Mouse (Mus musculus) thymus, postnatal 36 days (tissue): ENCODE results near the gene Npsr1.

Experiments used
- DNase-seq, 2 experiments: peaks; one replicate each; pipeline ENCODE4 v3.0.0; 2022; ENCODE audit warnings: mixed read lengths in 2 of 2

Npsr1 gene

GRCm38 (mm10) chr9:24097696-24098095, at the start of gene Npsr1:
TSS of gene Npsr1 (plus strand) at chr9:24097996.
- DNase-seq, result no peak

DNA sequence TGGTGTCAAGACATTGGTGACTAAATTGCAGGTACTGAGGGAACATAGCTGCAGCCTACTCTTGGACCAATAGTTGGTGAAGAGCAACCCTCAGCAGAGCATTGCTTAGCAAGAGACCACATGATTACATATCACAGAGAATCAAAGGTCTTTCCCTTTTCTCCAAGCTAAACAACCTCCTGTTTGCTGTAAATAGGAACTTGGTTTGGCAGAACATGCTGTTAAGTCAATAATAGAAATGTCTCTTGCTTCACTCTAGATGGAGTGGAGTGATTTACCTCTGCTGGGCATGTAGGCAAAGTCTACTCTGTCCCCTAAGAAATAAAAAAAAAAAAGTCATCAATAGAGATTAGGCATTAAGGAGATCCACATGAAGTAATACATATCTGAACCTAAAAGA, 46.3 kb upstream of the Npsr1 start:
- no peak for DNase-seq

GRCm38 (mm10) chr9:24063251-24063650, 34.5 kb upstream of the Npsr1 start:
- no peak for DNase-seq

DNA sequence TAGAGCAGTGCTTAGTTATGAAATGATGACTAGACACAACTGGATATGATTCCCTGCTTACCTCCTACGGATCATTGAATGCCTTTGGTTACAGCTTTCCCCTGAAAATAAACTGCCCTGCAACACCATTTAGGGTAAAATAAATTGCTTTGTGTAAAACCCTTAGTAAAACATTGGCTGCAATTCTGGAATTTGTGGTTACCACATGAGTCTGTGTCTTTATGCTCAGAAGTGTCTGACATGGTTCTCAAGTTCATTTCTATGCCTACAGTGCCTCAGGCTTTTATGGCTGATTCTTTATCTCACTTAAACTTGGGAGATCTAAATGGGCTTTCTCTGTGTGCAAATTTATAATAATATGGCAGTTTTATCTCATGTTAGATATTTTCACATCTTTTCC, 26.1 kb upstream of the Npsr1 start:
- DNase-seq, result no peak

DNA sequence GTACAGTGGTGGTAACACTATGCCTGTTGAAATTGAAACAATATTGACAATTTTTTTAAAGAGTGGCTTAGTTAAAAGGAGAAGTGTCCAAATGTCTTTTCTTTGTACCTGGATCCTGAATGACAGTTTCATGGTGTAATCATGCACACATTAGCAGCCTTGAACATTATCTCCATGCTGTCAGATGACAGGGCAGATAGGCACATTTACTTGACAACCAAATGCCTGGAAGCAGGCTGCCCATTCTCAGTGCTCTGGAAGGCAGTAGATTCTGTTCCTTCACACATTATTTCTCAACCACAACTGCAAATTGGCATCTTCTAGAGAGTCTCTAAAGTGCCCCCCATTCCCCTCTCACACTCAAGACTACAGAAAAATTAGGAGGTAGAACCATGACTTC, 20.2 kb upstream of the Npsr1 start:
- no peak for DNase-seq

DNA sequence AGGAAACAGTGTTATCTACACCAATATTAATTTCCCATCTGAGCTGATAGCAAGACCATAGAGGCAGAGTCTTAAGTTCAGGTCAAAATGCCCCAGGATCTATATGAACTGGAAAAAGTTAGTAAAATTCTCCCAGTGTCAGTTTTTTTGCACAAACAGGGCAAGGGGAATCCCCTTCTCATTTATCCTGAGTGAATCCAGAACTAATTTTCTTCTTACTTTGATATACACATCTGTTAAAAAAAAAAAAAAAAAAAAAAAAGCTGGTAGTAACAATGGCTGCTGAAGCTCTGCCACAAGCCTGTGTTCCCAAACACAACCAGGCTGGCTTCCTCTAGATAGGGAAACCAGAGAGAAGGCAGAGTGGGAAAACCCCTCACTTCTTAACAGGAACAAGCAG, 5.9 kb upstream of the Npsr1 start:
- no peak for DNase-seq

DNA sequence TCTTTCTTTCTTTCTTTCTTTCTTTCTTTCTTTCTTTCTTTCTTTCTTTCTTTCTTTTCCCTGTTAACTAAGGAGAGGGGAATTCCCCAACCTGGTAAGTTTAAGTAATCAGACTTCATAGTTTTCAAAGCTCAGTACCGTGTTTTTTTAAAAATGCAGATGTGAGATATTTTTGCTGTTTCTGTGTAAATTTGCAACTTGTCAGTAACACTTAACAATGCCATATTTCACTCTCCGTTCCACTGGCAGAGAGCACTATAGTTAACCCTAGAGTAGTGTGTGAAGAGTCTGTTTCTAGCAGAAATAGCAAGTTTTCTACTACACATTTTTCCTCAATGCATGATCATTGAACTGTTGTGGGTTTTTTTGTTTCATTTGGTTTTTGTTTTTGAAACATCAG, 730 bp downstream of the Npsr1 start:
- DNase-seq, result no peak

DNA sequence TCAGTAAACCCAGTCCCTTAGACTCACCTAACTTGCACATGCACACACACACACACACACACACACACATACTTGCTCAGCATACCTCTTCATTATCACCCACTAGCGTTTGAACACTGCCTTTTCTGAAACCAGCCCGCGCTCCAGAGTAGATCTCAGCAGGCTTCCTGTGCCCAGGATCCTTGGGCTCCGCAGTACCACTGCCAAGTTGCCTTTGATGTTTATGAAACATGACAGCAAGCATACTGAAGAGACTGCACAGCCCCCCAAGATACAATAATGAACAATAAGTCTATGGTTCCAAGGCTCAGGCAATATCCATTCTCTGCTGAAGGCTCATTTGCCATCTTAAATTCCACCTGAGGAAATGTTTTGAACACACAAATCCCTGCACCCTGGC, 1.8 kb downstream of the Npsr1 start:
- no peak for DNase-seq

GRCm38 (mm10) chr9:24119423-24119822, 21.6 kb downstream of the Npsr1 start:
- DNase-seq, result no peak

- no peak for DNase-seq
Observed at GRCm38 (mm10) chr9:24133142-24133541, 35.3 kb downstream of the Npsr1 start.

GRCm38 (mm10) chr9:24136354-24136753, 38.6 kb downstream of the Npsr1 start:
- no peak for DNase-seq

- DNase-seq, result no peak
Observed at GRCm38 (mm10) chr9:24144341-24144740, 46.5 kb downstream of the Npsr1 start.

DNA sequence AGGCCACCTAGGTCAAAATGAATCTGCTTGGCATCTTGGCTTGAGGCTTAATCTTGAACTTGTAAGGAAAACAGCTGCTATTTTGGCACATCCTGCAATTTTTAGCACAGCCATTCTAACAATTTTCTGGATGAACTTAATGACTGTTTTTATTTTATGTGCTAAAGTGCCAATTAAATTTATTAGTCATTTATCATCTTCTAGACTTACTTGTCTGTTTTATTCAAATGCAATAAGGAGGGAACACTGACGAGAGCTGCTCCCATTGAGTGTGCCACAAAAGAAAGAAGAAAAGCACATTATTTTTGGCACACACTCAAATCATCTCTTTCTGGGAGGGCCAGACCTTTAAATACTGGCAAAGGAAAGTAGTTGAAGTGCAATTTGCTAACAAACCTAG, 59.4 kb downstream of the Npsr1 start:
- DNase-seq, result no peak

- no peak for DNase-seq
Observed at GRCm38 (mm10) chr9:24160409-24160808, 62.6 kb downstream of the Npsr1 start.

DNA sequence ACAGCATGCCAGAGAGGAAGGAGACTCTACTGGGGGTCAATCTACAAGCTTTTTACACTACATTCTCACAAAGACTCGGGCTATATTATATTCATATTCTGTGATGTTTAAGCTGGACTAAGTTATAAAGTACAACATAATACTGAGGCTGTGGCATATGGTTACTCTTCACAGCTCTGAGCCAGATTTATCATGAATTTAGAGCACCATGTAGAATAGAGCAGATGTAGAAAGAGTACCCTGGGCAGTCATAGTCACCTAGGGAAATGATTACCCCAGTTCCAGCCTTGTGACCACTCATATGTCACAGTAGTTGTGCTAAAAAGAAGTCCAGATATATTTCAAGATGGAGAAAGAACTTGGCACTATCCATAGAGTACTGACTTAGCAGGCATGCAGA, 70.7 kb downstream of the Npsr1 start:
- DNase-seq, result no peak

DNA sequence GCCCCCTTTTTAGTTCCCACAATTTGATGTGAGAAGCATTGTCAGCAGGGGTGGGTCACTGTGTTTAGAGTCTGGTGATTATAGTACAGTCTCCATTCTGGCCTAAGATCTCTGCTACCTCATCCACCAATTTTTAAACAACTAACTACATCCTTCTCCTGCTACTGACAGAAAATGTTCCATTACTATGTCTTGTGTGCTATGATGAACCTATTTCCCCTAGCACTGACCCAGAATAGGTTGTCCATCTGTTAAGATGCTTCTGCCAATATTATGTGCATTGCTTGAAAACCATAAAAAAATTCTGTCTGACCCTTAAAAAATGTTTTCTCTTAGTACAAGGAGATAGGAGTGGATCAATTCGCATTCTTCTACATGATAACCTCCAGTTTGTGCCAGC, 72.9 kb downstream of the Npsr1 start:
- DNase-seq, result no peak

- DNase-seq, result no peak
Observed at GRCm38 (mm10) chr9:24178744-24179143, 80.9 kb downstream of the Npsr1 start.

DNA sequence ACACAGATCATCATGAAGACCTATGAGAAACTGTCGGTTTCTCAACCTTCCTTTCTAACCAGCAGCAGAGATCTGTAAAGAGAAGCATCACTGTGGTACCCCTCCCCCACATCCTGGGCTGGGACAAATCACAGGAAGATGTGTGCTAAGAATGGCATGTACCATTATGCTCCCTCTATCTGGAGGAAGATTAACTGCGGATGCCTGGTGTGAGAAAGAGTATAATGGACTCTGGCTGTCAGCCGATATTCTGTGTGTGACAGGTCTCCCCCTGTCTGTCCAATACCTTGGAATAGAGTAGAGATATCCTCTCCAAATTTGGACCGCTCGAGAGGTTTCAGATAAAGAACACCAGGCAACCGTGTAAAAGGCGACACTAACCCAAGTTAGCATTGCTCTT, 83.1 kb downstream of the Npsr1 start:
- no peak for DNase-seq

DNA sequence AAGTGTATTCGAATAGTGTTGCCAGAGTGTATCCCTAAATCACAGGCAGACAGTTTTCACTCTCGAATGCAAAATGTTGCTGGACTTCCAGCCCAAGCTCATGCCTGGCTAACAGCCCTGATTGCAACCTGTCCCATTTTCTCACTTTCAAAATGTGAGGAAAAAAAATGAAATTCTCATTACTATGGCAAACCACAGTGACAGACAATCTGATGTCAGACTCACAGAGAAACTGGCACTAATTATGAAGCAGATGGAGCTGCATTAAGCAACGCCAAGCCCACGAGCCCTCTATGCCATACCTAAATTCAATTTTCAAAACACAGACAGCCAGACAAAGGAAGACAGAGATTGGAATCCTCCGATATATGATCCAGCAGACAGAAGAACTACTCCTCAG, 88.5 kb downstream of the Npsr1 start:
- DNase-seq, result no peak

- DNase-seq, result no peak
Observed at GRCm38 (mm10) chr9:24189511-24190260, 91.9 kb downstream of the Npsr1 start.

GRCm38 (mm10) chr9:24190261-24190588, 92.4 kb downstream of the Npsr1 start:
- no peak for DNase-seq

DNA sequence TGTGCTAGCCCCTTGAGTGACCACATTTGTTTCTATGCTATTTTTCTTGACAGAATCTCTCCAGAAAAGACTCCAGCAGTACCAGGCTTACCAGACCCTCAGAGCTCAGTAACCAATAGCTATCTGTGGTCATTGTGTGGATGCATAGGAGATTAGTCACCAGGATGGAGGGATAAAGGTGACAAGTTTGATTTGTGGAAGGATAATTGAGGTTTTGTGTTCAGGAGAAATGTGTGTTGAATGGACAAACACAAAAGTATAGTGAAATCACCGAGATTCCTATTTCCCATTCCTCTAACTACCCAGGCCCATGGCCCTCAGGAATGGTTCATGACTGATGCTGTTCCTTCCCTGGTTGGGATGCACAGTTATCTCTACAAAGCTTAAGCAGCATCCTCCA, 100.5 kb downstream of the Npsr1 start:
- no peak for DNase-seq

- no peak for DNase-seq
Observed at GRCm38 (mm10) chr9:24211636-24212035, 113.8 kb downstream of the Npsr1 start.

- DNase-seq, result no peak
Observed at GRCm38 (mm10) chr9:24217721-24218120, 119.9 kb downstream of the Npsr1 start.

- no peak for DNase-seq
Observed at GRCm38 (mm10) chr9:24236461-24236860, 138.7 kb downstream of the Npsr1 start.

- DNase-seq, result no peak
Observed at GRCm38 (mm10) chr9:24247557-24247956, 149.8 kb downstream of the Npsr1 start.
